Mouse (Mus musculus) E14TG2a.4 (cell line): Measurements from ENCODE around the gene Pck1.

Experiments used
- CTCF ChIP-seq: conservative IDR thresholded peaks from 2 replicates; pipeline ENCODE4 v1.5.1; 2014; ENCODE audit warnings: low read length
- NANOG ChIP-seq: IDR thresholded peaks from 2 replicates; pipeline ENCODE4 v1.6.1; 2014; ENCODE audit warnings: borderline replicate concordance, low read length, mixed read lengths
- POU5F1 ChIP-seq: IDR thresholded peaks from 2 replicates; pipeline ENCODE4 v1.6.1; 2014; ENCODE audit warnings: low read length, borderline replicate concordance

DNA sequence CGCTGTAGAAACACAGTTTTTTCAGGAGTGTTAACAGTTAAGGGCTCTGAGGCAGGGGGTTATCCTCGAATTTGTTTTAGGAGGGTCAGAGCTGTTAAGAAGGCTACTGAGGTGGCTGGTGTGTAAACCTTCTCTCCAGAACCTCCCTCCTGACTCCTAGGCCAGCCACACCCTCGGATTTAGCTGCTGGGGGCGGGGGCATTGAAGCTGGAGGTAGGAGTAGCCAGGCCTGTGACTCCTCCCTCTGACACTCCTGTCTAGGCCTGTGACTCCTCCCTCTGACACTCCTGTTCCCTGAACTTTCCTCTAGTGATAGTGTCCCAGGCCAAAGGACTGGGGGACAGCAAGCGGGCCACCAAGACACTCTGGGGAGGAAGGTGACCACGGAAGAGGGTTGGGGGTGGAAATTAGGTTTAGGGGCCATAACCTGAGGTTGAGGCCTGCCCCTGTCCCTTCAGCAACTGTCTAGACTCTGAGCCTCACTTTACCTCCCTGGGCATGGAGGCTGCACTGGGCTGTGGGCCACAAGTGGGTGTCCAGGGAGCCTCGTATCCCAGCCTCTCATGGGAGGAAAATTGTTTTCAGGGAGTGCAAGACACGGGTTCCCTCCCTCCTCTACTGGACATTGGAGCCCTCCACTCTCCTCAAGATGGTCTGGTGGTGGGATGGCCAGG lies 34.5 kb downstream of the Pck1 start:
- no peak for TF ChIP-seq CTCF
- no peak for TF ChIP-seq POU5F1
- no peak for TF ChIP-seq NANOG
